Mouse (Mus musculus): ENCODE measurements around the gene Sfxn4. TPM values are rescaled to one million over a fixed set of nuclear protein-coding genes. Genes with fewer than 3 reads are reported as not detected.
A peak's percentile ranks its signal among the peaks of the same experiment; 100 is the strongest.

The Sfxn4 gene
- total and polyA plus RNA-seq, 3 experiments, result 2.2 to 3.9 (median 3.1) TPM

DNA sequence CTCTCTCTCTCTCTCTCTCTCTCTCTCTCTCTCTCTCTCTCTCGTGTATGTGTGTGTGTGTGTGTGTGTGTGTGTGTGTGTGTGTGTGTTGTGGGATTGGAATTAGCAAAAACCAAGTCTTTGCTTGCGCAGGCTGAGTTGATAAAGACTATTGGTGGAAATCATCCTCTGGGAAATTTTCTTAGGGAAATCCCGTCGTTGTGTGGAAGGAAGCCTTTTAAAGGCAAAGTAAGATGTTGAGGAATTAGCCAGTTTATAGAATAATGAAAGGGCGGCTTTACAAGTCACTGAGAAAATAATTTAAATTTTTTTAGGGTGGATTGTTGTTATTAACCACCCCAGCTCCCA lies 29.8 kb upstream of the Sfxn4 start:
- in situ Hi-C loops (cut with MboI; ENCODE audit: low pct_ligation_motif_present, low pct_unique_long_range_greater_than_20kb, low sequenced_read_pairs) (loop anchor here (10.0 kb wide), 1 partner anchor 54 kb away; no protein-coding TSS in a partner anchor), dilution Hi-C loops (cut with MboI; ENCODE audit: extremely low pct_ligation_motif_present, extremely low pct_unique_long_range_greater_than_20kb, low sequenced_read_pairs) (no loop called here)
- H3K79me2 ChIP-seq (replicated peaks; ENCODE audit: control insufficient read depth, extremely low read depth, insufficient read depth, poor library complexity, severe bottlenecking), result peaks cover 11% of the 10 kb centered on the region
- TF ChIP-seq TCF12 (IDR thresholded peaks at IDR 0.05; ENCODE audit: low read depth, low read length) (no peak), SIN3A (IDR thresholded peaks at IDR 0.05; ENCODE audit: low read length) (peak; percentile 13; the same call in 1 of the 2 replicates), BHLHE40 (IDR thresholded peaks at IDR 0.05; ENCODE audit: low read depth, low read length) (0 out of 2 replicates have a peak, but pooled peaks have one; percentile 26), USF1 (IDR thresholded peaks at IDR 0.05; ENCODE audit: low read depth, low read length) (no peak), MAFK (IDR thresholded peaks at IDR 0.05; ENCODE audit: insufficient replicate concordance, low read length) (no peak), JUND (conservative IDR thresholded peaks at IDR 0.05; ENCODE audit: low read depth, low read length) (no peak; the same call in 1 of the 2 replicates), MAZ (IDR thresholded peaks at IDR 0.05; ENCODE audit: low read depth, low read length) (no peak), E2F4 (IDR thresholded peaks at IDR 0.05; ENCODE audit: insufficient replicate concordance, low read depth, low read length) (no peak), USF2 (conservative IDR thresholded peaks at IDR 0.05; ENCODE audit: low read depth, low read length) (no peak), GABPA (IDR thresholded peaks at IDR 0.05; ENCODE audit: insufficient replicate concordance, low read depth, low read length) (no peak)
- peak overlapping the region; percentile 11; the same call in 1 of the 2 replicates for H3K27ac ChIP-seq (ENCODE audit: insufficient read depth, low read depth)
- H3K4me3 ChIP-seq (replicated peaks in 1 of 3; ENCODE audit: low read depth in 2 of 3, low read length in 2 of 3, poor library complexity in 1 of 3), result peak overlapping the region; percentile 88 to 93 (median 90)
- no peaks in the 10 kb centered on the region for H3K9me3 ChIP-seq (replicated peaks; ENCODE audit: low read length)
- peaks cover 3 to 43% of the 10 kb centered on the region in 2 experiments; a peak in 3 of 4 replicates for H3K4me1 ChIP-seq (ENCODE audit: control insufficient read depth in 1 of 2, insufficient read depth in 2 of 2)
- H3K36me3 ChIP-seq (replicated peaks in 1 of 2; ENCODE audit: control insufficient read depth in 1 of 2, insufficient read depth in 1 of 2, low read length in 1 of 2), result no peaks in the 10 kb centered on the region
- peak overlapping the region; percentile 94 for H3K4me2 ChIP-seq (ENCODE audit: insufficient read depth, low read depth, poor library complexity, severe bottlenecking)
- no peak for DNase-seq (ENCODE audit: extremely low read depth)
- H3K9ac ChIP-seq (ENCODE audit: insufficient read depth, low read depth), result peak overlapping the region; percentile 61
- H3K27me3 ChIP-seq (replicated peaks), result no peaks in the 10 kb centered on the region

DNA sequence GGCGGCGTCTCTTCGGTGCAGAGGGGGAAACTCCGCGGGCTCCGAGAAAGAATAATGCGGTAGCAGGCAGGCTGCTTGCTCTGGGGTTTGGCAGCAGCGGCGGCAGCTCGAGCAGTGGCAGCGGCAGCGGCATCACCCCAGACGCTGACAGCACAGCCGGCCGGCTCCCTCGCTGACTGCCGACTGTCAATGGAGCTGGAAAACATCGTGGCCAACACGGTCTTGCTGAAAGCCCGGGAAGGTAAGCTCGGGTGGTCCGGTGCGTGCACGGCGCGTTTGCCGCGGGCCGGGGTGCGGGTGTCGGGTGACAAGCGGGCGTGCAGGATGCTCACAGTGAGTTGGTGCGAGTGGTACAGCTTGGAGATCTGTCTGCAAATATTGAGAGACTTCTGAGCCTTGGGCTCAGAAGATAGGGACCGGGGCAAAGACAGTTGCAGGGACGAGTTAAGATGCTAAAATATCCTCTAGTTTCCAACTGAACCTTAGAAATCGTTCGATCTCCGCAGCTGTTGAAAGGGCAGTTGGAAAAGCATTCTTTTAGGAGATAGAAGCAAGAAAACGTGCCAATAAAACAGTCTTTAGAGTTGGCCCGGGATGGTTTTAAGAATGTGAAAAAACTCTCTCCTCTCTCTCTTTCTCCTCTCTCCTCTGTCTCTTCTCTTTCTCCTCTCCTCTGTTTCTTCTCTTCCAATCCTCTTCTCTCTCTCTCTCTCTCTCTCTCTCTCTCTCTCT lies 29.3 kb upstream of the Sfxn4 start:
- Histone ChIP-seq H3K36me3 (replicated peaks in 1 of 2; ENCODE audit: control insufficient read depth in 1 of 2, insufficient read depth in 1 of 2, low read length in 1 of 2) (no peaks in the 10 kb centered on the region), H3K79me2 (replicated peaks; ENCODE audit: control insufficient read depth, extremely low read depth, insufficient read depth, poor library complexity, severe bottlenecking) (peaks cover 11% of the 10 kb centered on the region), H3K9ac (ENCODE audit: insufficient read depth, low read depth) (peak overlapping the region; percentile 61), H3K4me1 (ENCODE audit: control insufficient read depth in 1 of 2, insufficient read depth in 2 of 2) (peaks cover 3 to 37% of the 10 kb centered on the region in 2 experiments; a peak in 3 of 4 replicates), H3K9me3 (replicated peaks; ENCODE audit: low read length) (no peaks in the 10 kb centered on the region), H3K27me3 (replicated peaks) (no peaks in the 10 kb centered on the region), H3K27ac (ENCODE audit: insufficient read depth, low read depth) (peak overlapping the region; percentile 88), H3K4me3 (replicated peaks in 1 of 3; ENCODE audit: low read depth in 2 of 3, low read length in 2 of 3, poor library complexity in 1 of 3) (peak overlapping the region; percentile 88 to 93 (median 90)), H3K4me2 (ENCODE audit: insufficient read depth, low read depth, poor library complexity, severe bottlenecking) (peak overlapping the region; percentile 94)
- in situ Hi-C loops (cut with MboI; ENCODE audit: low pct_ligation_motif_present, low pct_unique_long_range_greater_than_20kb, low sequenced_read_pairs), result loop anchor here (10.0 kb wide), 1 partner anchor 54 kb away; no protein-coding TSS in a partner anchor
- no peak for DNase-seq (ENCODE audit: extremely low read depth)
- dilution Hi-C loops (cut with MboI; ENCODE audit: extremely low pct_ligation_motif_present, extremely low pct_unique_long_range_greater_than_20kb, low sequenced_read_pairs), result no loop called here
- TF ChIP-seq TBP (conservative IDR thresholded peaks at IDR 0.05; ENCODE audit: low read depth, low read length), result no peak
- no peak for TF ChIP-seq POLR2A (IDR thresholded peaks at IDR 0.05; ENCODE audit: low read depth, low read length)
- TF ChIP-seq MYC (IDR thresholded peaks at IDR 0.05; ENCODE audit: low read depth, low read length), result no peak
- peak; percentile 35; the same call in 1 of the 2 replicates for TF ChIP-seq BHLHE40 (IDR thresholded peaks at IDR 0.05; ENCODE audit: low read depth, low read length)
- TF ChIP-seq ZMIZ1 (IDR thresholded peaks at IDR 0.05; ENCODE audit: low read depth, low read length), result no peak
- TF ChIP-seq MXI1 (IDR thresholded peaks at IDR 0.05; ENCODE audit: low read depth, low read length), result peak; percentile 50; the same call in 1 of the 2 replicates
- TF ChIP-seq SIN3A (IDR thresholded peaks at IDR 0.05; ENCODE audit: low read length), result peak; percentile 56
